Mouse (Mus musculus) frontal cortex, postnatal 14 days (tissue): Measurements from ENCODE around the gene Prrx2.
"Not testable (repeated sequence)": the region's sequence is repeated elsewhere in the genome, so short reads cannot be mapped to it uniquely, and the experiment has no call there.

Experiments used
- DNase-seq, 2 experiments: peaks; one replicate each; pipeline ENCODE4 v3.0.0; 2022; ENCODE audit warnings: low spot score in 2 of 2

The Prrx2 gene

GRCm38 (mm10) chr2:30912291-30912773 is 77.6 kb downstream of the Prrx2 start:
- DNase-seq: no peak

GRCm38 (mm10) chr2:30913022-30913421 is 78.2 kb downstream of the Prrx2 start:
- no peak for DNase-seq

GRCm38 (mm10) chr2:30914836-30915235 is 80.1 kb downstream of the Prrx2 start:
- no peak for DNase-seq

GRCm38 (mm10) chr2:30915376-30915775 is 80.6 kb downstream of the Prrx2 start:
- no peak for DNase-seq

- DNase-seq: not testable (repeated sequence)
Observed at GRCm38 (mm10) chr2:30915933-30916332, 81.2 kb downstream of the Prrx2 start.

- no peak for DNase-seq
Observed at GRCm38 (mm10) chr2:30917649-30918048, 82.9 kb downstream of the Prrx2 start.

GRCm38 (mm10) chr2:30918126-30918525 is 83.4 kb downstream of the Prrx2 start:
- no peak for DNase-seq

GRCm38 (mm10) chr2:30918780-30919329 is 84.1 kb downstream of the Prrx2 start:
- DNase-seq: no peak

GRCm38 (mm10) chr2:30920216-30920615 is 85.4 kb downstream of the Prrx2 start:
- DNase-seq: no peak

GRCm38 (mm10) chr2:30923099-30923498 is 88.3 kb downstream of the Prrx2 start:
- DNase-seq: no peak

GRCm38 (mm10) chr2:30925181-30925580 is 90.4 kb downstream of the Prrx2 start:
- no peak for DNase-seq

GRCm38 (mm10) chr2:30926381-30926780 is 91.6 kb downstream of the Prrx2 start:
- DNase-seq: no peak

GRCm38 (mm10) chr2:30927151-30927781 is 92.5 kb downstream of the Prrx2 start:
- DNase-seq: no peak

GRCm38 (mm10) chr2:30927844-30928628 is 93.3 kb downstream of the Prrx2 start:
- DNase-seq: peak in 1 of 2 experiments; percentile 72

GRCm38 (mm10) chr2:30928893-30929482 is 94.2 kb downstream of the Prrx2 start:
- DNase-seq: no peak

- peak; percentile 58 to 61 for DNase-seq
Observed at GRCm38 (mm10) chr2:30929483-30930045, 94.8 kb downstream of the Prrx2 start, which contains the start of gene Ptges. TSS of gene Ptges (minus strand) at chr2:30929863.

GRCm38 (mm10) chr2:30930846-30931245 is 96.1 kb downstream of the Prrx2 start:
- DNase-seq: not testable (repeated sequence)
